Mouse (Mus musculus) CH12.LX (cell line): ENCODE measurements around the gene Spp1. TPM values are rescaled to one million over a fixed set of nuclear protein-coding genes. Genes with fewer than 3 reads are reported as not detected.

ENCODE experiments used
- DNase-seq: peaks from one replicate; pipeline ENCODE4 v3.0.0-alpha.2; 2013; ENCODE audit errors: extremely low read depth
- H3K27ac ChIP-seq: 2 replicates; pipeline ENCODE4 v1.5.1; 2012; ENCODE audit warnings: low read depth, mild to moderate bottlenecking, control low read depth, moderate library complexity; ENCODE audit not compliant: insufficient read depth
- H3K27me3 ChIP-seq: replicated peaks from 2 replicates; pipeline ENCODE3; 2012; ENCODE audit warnings: inconsistent platforms
- H3K36me3 ChIP-seq, 2 experiments: replicated peaks in 1 of 2; 2 replicates each; pipeline versions ENCODE3 to v1.6.1; 2012; ENCODE audit warnings: inconsistent platforms in 1 of 2, low read length in 1 of 2, mild to moderate bottlenecking in 1 of 2, mixed read lengths in 1 of 2, moderate library complexity in 1 of 2; ENCODE audit not compliant: control insufficient read depth in 1 of 2, insufficient read depth in 1 of 2
- H3K4me1 ChIP-seq, 2 experiments: 2 replicates each; pipeline ENCODE4 v1.6.1; 2012; ENCODE audit warnings: inconsistent platforms in 1 of 2, moderate library complexity in 1 of 2; ENCODE audit not compliant: insufficient read depth in 2 of 2, control insufficient read depth in 1 of 2
- H3K4me2 ChIP-seq: 2 replicates; pipeline ENCODE4 v1.6.1; 2012; ENCODE audit warnings: low read depth, mild to moderate bottlenecking, control low read depth; ENCODE audit not compliant: poor library complexity, insufficient read depth, severe bottlenecking
- H3K4me3 ChIP-seq, 3 experiments: fragments of 150-350 bp in 1 of 3; sonication (generic) in 1 of 3; replicated peaks in 1 of 3; 2 replicates each; pipeline versions ENCODE3 to v1.5.1; 2011 to 2012; ENCODE audit warnings: low read depth in 2 of 3, low read length in 2 of 3, mild to moderate bottlenecking in 2 of 3, moderate library complexity in 2 of 3, control low read depth in 1 of 3, improper control_type of control experiment in 1 of 3, inconsistent platforms in 1 of 3, mixed read lengths in 1 of 3; ENCODE audit not compliant: poor library complexity in 1 of 3
- H3K79me2 ChIP-seq: replicated peaks from 2 replicates; pipeline ENCODE4 v1.6.1; 2012; ENCODE audit warnings: mild to moderate bottlenecking, moderate library complexity; ENCODE audit not compliant: control insufficient read depth, poor library complexity, insufficient read depth, severe bottlenecking; ENCODE audit errors: extremely low read depth
- H3K9ac ChIP-seq: 2 replicates; pipeline ENCODE4 v1.6.1; 2012; ENCODE audit warnings: low read depth, mild to moderate bottlenecking, control low read depth, moderate library complexity; ENCODE audit not compliant: insufficient read depth
- H3K9me3 ChIP-seq: replicated peaks from 2 replicates; pipeline ENCODE3; 2012; ENCODE audit warnings: low read length, inconsistent platforms, mixed read lengths
- CHD2 ChIP-seq: IDR thresholded peaks from 2 replicates; pipeline ENCODE4 v1.6.1; 2011; ENCODE audit warnings: low read length, improper control_type of control experiment
- CTCF ChIP-seq, 2 experiments: IDR thresholded peaks in 1 of 2; conservative IDR thresholded peaks in 1 of 2; 2 replicates each; pipeline ENCODE4 v1.5.1; 2011 to 2012; ENCODE audit warnings: low read depth in 2 of 2, low read length in 2 of 2, improper control_type of control experiment in 1 of 2, inconsistent platforms in 1 of 2, mild to moderate bottlenecking in 1 of 2, moderate library complexity in 1 of 2
- E2F4 ChIP-seq: IDR thresholded peaks from 2 replicates; pipeline ENCODE4 v1.6.1; 2011; ENCODE audit warnings: low read depth, low read length, improper control_type of control experiment; ENCODE audit not compliant: insufficient replicate concordance
- ELF1 ChIP-seq: IDR thresholded peaks from 2 replicates; pipeline ENCODE4 v1.6.1; 2014; ENCODE audit warnings: low read depth, mild to moderate bottlenecking, inconsistent platforms, low read length, improper control_type of control experiment
- EP300 ChIP-seq: IDR thresholded peaks from 2 replicates; pipeline ENCODE4 v1.6.1; 2011; ENCODE audit warnings: low read length, improper control_type of control experiment
- GABPA ChIP-seq: IDR thresholded peaks from 2 replicates; pipeline ENCODE4 v1.6.1; 2012; ENCODE audit warnings: low read depth, low read length, improper control_type of control experiment, inconsistent platforms; ENCODE audit not compliant: insufficient replicate concordance
- HCFC1 ChIP-seq: IDR thresholded peaks from 2 replicates; pipeline ENCODE4 v1.6.1; 2012; ENCODE audit warnings: low read depth, mild to moderate bottlenecking, inconsistent platforms, low read length, improper control_type of control experiment
- IRF4 ChIP-seq: IDR thresholded peaks from 2 replicates; pipeline ENCODE4 v1.6.1; 2014; ENCODE audit warnings: low read depth, mild to moderate bottlenecking, inconsistent platforms, low read length, improper control_type of control experiment
- MXI1 ChIP-seq: IDR thresholded peaks from 2 replicates; pipeline ENCODE4 v1.6.1; 2011; ENCODE audit warnings: mild to moderate bottlenecking, low read depth, low read length, improper control_type of control experiment
- MYC ChIP-seq: IDR thresholded peaks from 2 replicates; pipeline ENCODE4 v1.6.1; 2011; ENCODE audit warnings: low read depth, mild to moderate bottlenecking, improper control_type of control experiment, low read length
- NELFE ChIP-seq: IDR thresholded peaks from 2 replicates; pipeline ENCODE4 v1.6.1; 2011; ENCODE audit warnings: low read depth, low read length, improper control_type of control experiment
- NRF1 ChIP-seq: IDR thresholded peaks from 2 replicates; pipeline ENCODE4 v1.6.1; 2014; ENCODE audit warnings: low read depth, mild to moderate bottlenecking, inconsistent platforms, low read length, improper control_type of control experiment, moderate library complexity
- PAX5 ChIP-seq: IDR thresholded peaks from 2 replicates; pipeline ENCODE4 v1.6.1; 2012; ENCODE audit warnings: low read length, inconsistent platforms, mixed read lengths
- POLR2A ChIP-seq: IDR thresholded peaks from 2 replicates; pipeline ENCODE4 v1.6.1; 2011; ENCODE audit warnings: low read depth, mild to moderate bottlenecking, improper control_type of control experiment, low read length
- POLR2AphosphoS2 ChIP-seq: IDR thresholded peaks from 2 replicates; pipeline ENCODE4 v1.6.1; 2011; ENCODE audit warnings: low read depth, low read length, improper control_type of control experiment
- SMC3 ChIP-seq: IDR thresholded peaks from 2 replicates; pipeline ENCODE4 v1.6.1; 2011; ENCODE audit warnings: low read depth, low read length, improper control_type of control experiment
- TBP ChIP-seq: conservative IDR thresholded peaks from 2 replicates; pipeline ENCODE4 v1.6.1; 2011; ENCODE audit warnings: low read depth, low read length, improper control_type of control experiment
- UBTF ChIP-seq: IDR thresholded peaks from 2 replicates; pipeline ENCODE4 v1.6.1; 2012; ENCODE audit warnings: low read depth, mild to moderate bottlenecking, inconsistent platforms, low read length, improper control_type of control experiment, moderate library complexity
- USF2 ChIP-seq: conservative IDR thresholded peaks from 2 replicates; pipeline ENCODE4 v1.6.1; 2011; ENCODE audit warnings: low read depth, low read length, improper control_type of control experiment
- ZC3H11A ChIP-seq: IDR thresholded peaks from 2 replicates; pipeline ENCODE4 v1.6.1; 2012; ENCODE audit warnings: low read depth, mild to moderate bottlenecking, inconsistent platforms, low read length, improper control_type of control experiment
- ZMIZ1 ChIP-seq: IDR thresholded peaks from 2 replicates; pipeline ENCODE4 v1.6.1; 2012; ENCODE audit warnings: low read depth, mild to moderate bottlenecking, inconsistent platforms, low read length, improper control_type of control experiment
- dilution Hi-C: fragments of 300-500 bp; cut with MboI; formaldehyde crosslinking; loops from 2 replicates; pipeline ENCODE4 v1.14.3; 2020; ENCODE audit warnings: low sequenced_read_pairs; ENCODE audit not compliant: extremely low pct_unique_long_range_greater_than_20kb, extremely low pct_ligation_motif_present
- in situ Hi-C: fragments of 300-500 bp; cut with MboI; formaldehyde crosslinking; loops from 3 replicates; pipeline ENCODE4 v1.14.3; 2019; ENCODE audit warnings: low sequenced_read_pairs, low pct_ligation_motif_present, low pct_unique_long_range_greater_than_20kb, mixed read lengths
- polyA plus RNA-seq: library from polyadenylated mRNA; unstranded; fragments of >175 nt; gene quantifications from 2 replicates; pipeline ENCODE4 v1.2.1, GENCODE M21; 2012; ENCODE audit warnings: low read depth; ENCODE audit not compliant: insufficient read length
- total RNA-seq, 2 experiments: library from RNA; depleted of rRNA; stranded (reverse); fragments of 300-350 nt in 1 of 2; fragments of >200 nt in 1 of 2; gene quantifications; 2 replicates each; pipeline ENCODE4 v1.2.3; 2012 to 2014

The Spp1 gene
- total and polyA plus RNA-seq, 3 experiments, result 2.1 to 27.0 (median 10.4) TPM

GRCm38 (mm10) chr5:104398001-104398400 lies 36.9 kb upstream of the Spp1 start:
- Histone ChIP-seq H3K27me3 (no peaks in the 10 kb centered on the region), H3K4me2 (no peak overlapping the region), H3K9ac (no peak overlapping the region), H3K4me3 (no peak overlapping the region), H3K36me3 (no peaks in the 10 kb centered on the region), H3K4me1 (peaks cover 3 to 14% of the 10 kb centered on the region in 2 experiments; a peak in 3 of 4 replicates), H3K9me3 (no peaks in the 10 kb centered on the region), H3K79me2 (no peaks in the 10 kb centered on the region), H3K27ac (no peak overlapping the region)
- TF ChIP-seq HCFC1, result no peak
- no peak for TF ChIP-seq ELF1
- no peak for TF ChIP-seq SMC3
- no peak for TF ChIP-seq POLR2A
- no peak for TF ChIP-seq NRF1
- no peak for TF ChIP-seq IRF4
- no peak for TF ChIP-seq ZC3H11A
- TF ChIP-seq CTCF (conservative IDR thresholded peaks at IDR 0.05 in 1 of 2, IDR thresholded peaks at IDR 0.05 in 1 of 2; ENCODE audit: low read depth in 2 of 2, low read length in 2 of 2), result no peak
- no peak for TF ChIP-seq EP300
- no peak for TF ChIP-seq TBP
- no peak for TF ChIP-seq MYC
- TF ChIP-seq E2F4, result no peak
- no peak for TF ChIP-seq POLR2AphosphoS2
- TF ChIP-seq PAX5, result no peak
- TF ChIP-seq CHD2, result no peak
- TF ChIP-seq GABPA, result no peak
- TF ChIP-seq NELFE, result no peak
- no peak for TF ChIP-seq ZMIZ1
- no peak for TF ChIP-seq USF2
- dilution Hi-C loops, result no loop called here
- in situ Hi-C loops, result no loop called here
- no peak for DNase-seq

- dilution Hi-C loops (no loop called here), in situ Hi-C loops (no loop called here)
- H3K9me3 ChIP-seq, result no peaks in the 10 kb centered on the region
- no peak overlapping the region for H3K4me3 ChIP-seq
- peaks cover 3 to 14% of the 10 kb centered on the region in 2 experiments; a peak in 3 of 4 replicates for H3K4me1 ChIP-seq
- H3K27me3 ChIP-seq, result no peaks in the 10 kb centered on the region
- no peak overlapping the region for H3K9ac ChIP-seq
- H3K36me3 ChIP-seq, result no peaks in the 10 kb centered on the region
- no peak overlapping the region for H3K27ac ChIP-seq
- H3K79me2 ChIP-seq, result no peaks in the 10 kb centered on the region
- no peak overlapping the region for H3K4me2 ChIP-seq
- TF ChIP-seq MXI1 (no peak), NRF1 (no peak), UBTF (no peak), NELFE (no peak)
- no peak for DNase-seq
Measured at GRCm38 (mm10) chr5:104399291-104399950, 35.5 kb upstream of the Spp1 start.
